In the genomic region with DNA sequence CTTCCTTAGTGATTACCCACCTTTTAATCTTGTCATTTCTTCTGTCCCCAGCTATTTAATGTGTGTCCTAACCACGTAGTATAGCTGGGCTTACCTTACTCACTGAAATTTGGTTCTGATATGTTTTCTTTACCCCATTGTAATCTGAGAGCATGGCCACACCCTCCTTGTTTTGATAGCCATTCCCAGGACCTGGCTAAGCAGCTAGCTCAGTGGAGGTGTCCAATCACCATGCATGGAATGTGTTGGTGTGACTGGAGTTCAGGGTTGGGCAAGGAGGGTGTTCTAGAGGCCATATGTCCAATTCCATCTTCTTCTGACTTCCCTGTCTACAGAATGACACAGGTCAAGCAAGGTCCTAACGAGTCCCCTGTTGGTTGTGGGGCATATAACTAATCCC, we compare ENCODE assay signal across 13 mouse cellular contexts.
DNase-seq lines count a peak whose midpoint lies in the region; ATAC-seq lines count a peak whose summit lies in the region.
"Had no signal": no experiment of that assay in that cellular context is flagged by ENCODE, and none has a peak within 500 bp of the region (broad histone marks: within the 10 kb centered on the region; RNA-seq: fewer than 3 reads in every experiment).

No protein-coding gene starts in this region.

- WGBS in hindbrain, embryonic 15.5 days = 74% methylated on average over 2 of the region's 2 CpGs
- WGBS in hindbrain, embryonic 16.5 days = 77% methylated on average over 2 of the region's 2 CpGs
- 54% methylated on average over 2 of the region's 2 CpGs for WGBS in neural tube, embryonic 11.5 days
- 45% methylated on average over 2 of the region's 2 CpGs for WGBS in intestine, embryonic 15.5 days
- WGBS in stomach, embryonic 16.5 days = 60% methylated on average over 2 of the region's 2 CpGs
- whole genome bisulfite sequencing in heart, embryonic 10.5 days = 72% methylated on average over 2 of the region's 2 CpGs

- no peak overlapping the region for H3K4me2 ChIP-seq in hindbrain, embryonic 15.5 days
- no peak overlapping the region for H3K4me2 ChIP-seq in hindbrain, embryonic 16.5 days (ENCODE audit: low read length)
- no peak overlapping the region for H3K4me2 ChIP-seq in neural tube, embryonic 11.5 days (ENCODE audit: low read depth)
- no peak overlapping the region for H3K4me2 ChIP-seq in intestine, embryonic 15.5 days (replicated peaks)
- no peak overlapping the region for H3K4me2 ChIP-seq in stomach, embryonic 16.5 days (ENCODE audit: low read depth, low read length)

- no peak overlapping the region for H3K9ac ChIP-seq in hindbrain, embryonic 15.5 days
- no peak overlapping the region for H3K9ac ChIP-seq in hindbrain, embryonic 16.5 days (ENCODE audit: low read depth, low read length)
- H3K9ac ChIP-seq in neural tube, embryonic 11.5 days (ENCODE audit: low read length) = no peak overlapping the region
- no peak overlapping the region for H3K9ac ChIP-seq in intestine, embryonic 15.5 days
- no peak overlapping the region for H3K9ac ChIP-seq in stomach, embryonic 16.5 days (ENCODE audit: low read length)

- H3K27me3 ChIP-seq in hindbrain, embryonic 15.5 days = no peaks in the 10 kb centered on the region
- H3K27me3 ChIP-seq in hindbrain, embryonic 16.5 days (replicated peaks; ENCODE audit: control insufficient read depth, insufficient read depth, low read length) = no peaks in the 10 kb centered on the region
- H3K27me3 ChIP-seq in neural tube, embryonic 11.5 days (ENCODE audit: control insufficient read depth, insufficient read depth, low read length) = no peaks in the 10 kb centered on the region
- no peaks in the 10 kb centered on the region for H3K27me3 ChIP-seq in intestine, embryonic 15.5 days (replicated peaks)
- H3K27me3 ChIP-seq in stomach, embryonic 16.5 days (ENCODE audit: control insufficient read depth, insufficient read depth, low read length) = no peaks in the 10 kb centered on the region
- H3K27me3 ChIP-seq in heart, embryonic 10.5 days (ENCODE audit: insufficient read depth, poor library complexity, severe bottlenecking) = no peaks in the 10 kb centered on the region

- H3K9me3 ChIP-seq in hindbrain, embryonic 15.5 days = no peaks in the 10 kb centered on the region
- H3K9me3 ChIP-seq in hindbrain, embryonic 16.5 days (ENCODE audit: control insufficient read depth, low read length) = no peaks in the 10 kb centered on the region
- H3K9me3 ChIP-seq in neural tube, embryonic 11.5 days (ENCODE audit: control insufficient read depth, low read length) = no peaks in the 10 kb centered on the region
- no peaks in the 10 kb centered on the region for H3K9me3 ChIP-seq in intestine, embryonic 15.5 days
- H3K9me3 ChIP-seq in stomach, embryonic 16.5 days (replicated peaks; ENCODE audit: control insufficient read depth, low read length) = no peaks in the 10 kb centered on the region
- no peaks in the 10 kb centered on the region for H3K9me3 ChIP-seq in heart, embryonic 10.5 days

- no peak overlapping the region for H3K27ac ChIP-seq in hindbrain, embryonic 15.5 days (replicated peaks)
- H3K27ac ChIP-seq in hindbrain, embryonic 16.5 days (ENCODE audit: low read depth, low read length) = no peak overlapping the region
- peak overlapping the region; percentile 90 for H3K27ac ChIP-seq in neural tube, embryonic 11.5 days (ENCODE audit: low read depth, low read length)
- H3K27ac ChIP-seq in intestine, embryonic 15.5 days = peak overlapping the region; percentile 87; the same call in 1 of the 2 replicates
- H3K27ac ChIP-seq in stomach, embryonic 16.5 days (ENCODE audit: low read length) = peak overlapping the region; percentile 80; the same call in 1 of the 2 replicates
- no peak overlapping the region for H3K27ac ChIP-seq in heart, embryonic 10.5 days

- H3K4me3 ChIP-seq in hindbrain, embryonic 15.5 days = no peak overlapping the region
- H3K4me3 ChIP-seq in hindbrain, embryonic 16.5 days (ENCODE audit: low read length) = no peak overlapping the region
- H3K4me3 ChIP-seq in neural tube, embryonic 11.5 days (ENCODE audit: low read depth, low read length) = no peak overlapping the region
- no peak overlapping the region for H3K4me3 ChIP-seq in intestine, embryonic 15.5 days (replicated peaks)
- no peak overlapping the region for H3K4me3 ChIP-seq in stomach, embryonic 16.5 days (replicated peaks; ENCODE audit: low read length)
- no peak overlapping the region for H3K4me3 ChIP-seq in heart, embryonic 10.5 days

- ATAC-seq in hindbrain, embryonic 15.5 days (ENCODE audit: low FRiP score, low read depth) = 0 out of 2 replicates have a peak, but pooled peaks have one; percentile 40
- ATAC-seq in hindbrain, embryonic 16.5 days = no peak
- ATAC-seq in neural tube, embryonic 11.5 days (ENCODE audit: insufficient read depth, low FRiP score, low TSS enrichment) = peak; percentile 7; the same call in 1 of the 2 replicates
- ATAC-seq in intestine, embryonic 15.5 days = no peak
- ATAC-seq in stomach, embryonic 16.5 days (ENCODE audit: insufficient read depth, low FRiP score) = no peak
- ATAC-seq: activated CD4-positive, CD25-positive, alpha-beta regulatory T cell, adult 4 months had no signal

- no peak for DNase-seq in neural tube, embryonic 11.5 days (ENCODE audit: low spot score)
- no peak for DNase-seq in neural tube, embryonic 10.5 days (ENCODE audit: extremely low spot score, low spot score)
- no peak for DNase-seq in liver
- DNase-seq in heart, embryonic 10.5 days (ENCODE audit: low spot score) = no peak
- DNase-seq: cerebellum, adult 11-12 months; heart, postnatal 14 days; lung, adult 2 months had no signal

- H3K36me3 ChIP-seq in hindbrain, embryonic 15.5 days = no peaks in the 10 kb centered on the region
- H3K36me3 ChIP-seq in hindbrain, embryonic 16.5 days (ENCODE audit: control insufficient read depth, insufficient read depth, low read length) = no peaks in the 10 kb centered on the region
- H3K36me3 ChIP-seq in neural tube, embryonic 11.5 days (ENCODE audit: control insufficient read depth, insufficient read depth, low read length) = no peaks in the 10 kb centered on the region
- H3K36me3 ChIP-seq in intestine, embryonic 15.5 days = no peaks in the 10 kb centered on the region
- no peaks in the 10 kb centered on the region for H3K36me3 ChIP-seq in stomach, embryonic 16.5 days (ENCODE audit: control insufficient read depth, insufficient read depth, low read length)
- no peaks in the 10 kb centered on the region for H3K36me3 ChIP-seq in heart, embryonic 10.5 days
- H3K36me3 ChIP-seq: G1E had no signal

- peaks cover 10% of the 10 kb centered on the region for H3K4me1 ChIP-seq in hindbrain, embryonic 15.5 days (replicated peaks)
- peaks cover 10% of the 10 kb centered on the region for H3K4me1 ChIP-seq in hindbrain, embryonic 16.5 days (ENCODE audit: control insufficient read depth, insufficient read depth, low read depth, low read length)
- H3K4me1 ChIP-seq in neural tube, embryonic 11.5 days (ENCODE audit: control insufficient read depth, insufficient read depth, low read length) = peaks cover 32% of the 10 kb centered on the region; the same call in 1 of the 2 replicates
- peaks cover 14% of the 10 kb centered on the region for H3K4me1 ChIP-seq in intestine, embryonic 15.5 days (replicated peaks)
- H3K4me1 ChIP-seq in stomach, embryonic 16.5 days (ENCODE audit: control insufficient read depth, insufficient read depth, low read length) = 0 out of 2 replicates have a peak, but pooled peaks cover 3% of the 10 kb centered on the region
- peaks cover 15% of the 10 kb centered on the region for H3K4me1 ChIP-seq in heart, embryonic 10.5 days

Comparison
In these comparisons a context has a peak if more than half of its experiments do, and no peak if none do; other contexts are left out.
1. ATAC-seq: peak in hindbrain, embryonic 15.5 days (single experiment) and neural tube, embryonic 11.5 days (single experiment); none in hindbrain, embryonic 16.5 days (single experiment), intestine, embryonic 15.5 days (single experiment) and stomach, embryonic 16.5 days (single experiment).
2. H3K27ac ChIP-seq: peak in neural tube, embryonic 11.5 days (single experiment), intestine, embryonic 15.5 days (single experiment) and stomach, embryonic 16.5 days (single experiment); none in hindbrain, embryonic 15.5 days (single experiment), hindbrain, embryonic 16.5 days (single experiment) and heart, embryonic 10.5 days (single experiment).